Mouse (Mus musculus): Measurements from ENCODE around the gene Cacng1.

Gene Cacng1

DNA sequence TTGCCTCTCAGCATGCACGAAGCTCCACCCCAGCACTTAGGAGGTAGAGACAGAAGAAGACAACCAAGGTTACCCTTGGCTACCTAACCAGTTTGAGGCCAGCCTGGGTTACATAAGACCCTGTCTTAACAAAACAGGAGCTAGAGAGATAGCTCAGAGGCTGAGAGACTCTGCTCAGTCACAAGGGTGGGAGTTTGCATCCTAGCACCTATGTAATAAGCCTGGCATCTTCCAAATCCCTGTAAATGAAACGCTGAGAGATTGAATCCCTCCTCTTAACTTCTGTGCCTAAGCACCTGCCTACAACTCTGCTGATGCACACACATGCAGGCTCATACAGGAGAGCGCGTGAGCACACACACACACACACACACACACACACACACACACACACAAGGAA lies 55.9 kb downstream of the Cacng1 start:
- DNase-seq (ENCODE audit: extremely low spot score, low read depth, low spot score) = no peak

DNA sequence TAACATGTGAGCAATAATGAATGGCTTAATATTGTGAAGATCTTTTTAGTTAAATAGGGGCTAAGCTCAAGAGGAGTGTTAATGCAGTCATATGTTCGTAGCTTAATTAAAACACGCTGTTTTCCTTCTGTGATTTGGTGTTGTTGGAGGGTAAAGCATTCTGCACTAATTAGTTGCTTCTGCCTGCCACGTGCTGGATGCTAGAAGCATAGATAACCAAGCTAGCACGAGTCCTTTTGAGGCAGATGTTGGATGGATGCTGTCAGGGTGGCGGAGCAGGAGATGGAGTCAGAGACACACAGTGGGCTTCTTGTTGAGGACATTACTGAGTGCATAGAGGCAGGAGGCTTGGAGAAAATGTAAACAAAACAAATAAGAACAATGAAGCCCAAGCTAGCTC lies 59.2 kb downstream of the Cacng1 start:
- DNase-seq (ENCODE audit: extremely low spot score, low read depth, low spot score) = no peak

DNA sequence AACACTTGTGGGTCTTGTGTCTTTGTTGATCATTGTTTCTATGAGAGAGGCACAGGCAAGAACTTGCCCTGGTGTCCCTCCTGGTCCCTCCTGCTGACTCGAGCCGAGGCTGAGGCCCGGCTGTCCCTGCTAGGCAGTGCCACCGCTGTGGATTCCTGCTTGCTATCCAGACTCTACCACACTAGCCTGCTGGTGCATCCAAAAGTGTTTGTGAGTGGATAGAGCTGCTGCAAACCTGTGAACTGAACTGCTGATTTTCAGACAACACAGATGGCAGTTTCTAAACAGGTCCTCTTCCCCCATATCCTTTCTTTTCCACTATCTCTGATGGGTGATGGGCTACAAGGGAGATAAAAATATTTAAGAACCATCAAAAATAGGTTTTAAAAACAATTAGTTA lies 60.8 kb downstream of the Cacng1 start:
- no peak for DNase-seq (ENCODE audit: extremely low spot score, low read depth, low spot score)
